Mouse (Mus musculus) 3T3-L1 (cell line): ENCODE results near the gene Dock6.
"Not testable (repeated sequence)": the region's sequence is repeated elsewhere in the genome, so short reads cannot be mapped to it uniquely, and the experiment has no call there.

Experiments
- DNase-seq: peaks from one replicate; pipeline ENCODE4 v3.0.0-alpha.2; 2015; ENCODE audit warnings: low read depth, low spot score

Dock6 gene

DNA sequence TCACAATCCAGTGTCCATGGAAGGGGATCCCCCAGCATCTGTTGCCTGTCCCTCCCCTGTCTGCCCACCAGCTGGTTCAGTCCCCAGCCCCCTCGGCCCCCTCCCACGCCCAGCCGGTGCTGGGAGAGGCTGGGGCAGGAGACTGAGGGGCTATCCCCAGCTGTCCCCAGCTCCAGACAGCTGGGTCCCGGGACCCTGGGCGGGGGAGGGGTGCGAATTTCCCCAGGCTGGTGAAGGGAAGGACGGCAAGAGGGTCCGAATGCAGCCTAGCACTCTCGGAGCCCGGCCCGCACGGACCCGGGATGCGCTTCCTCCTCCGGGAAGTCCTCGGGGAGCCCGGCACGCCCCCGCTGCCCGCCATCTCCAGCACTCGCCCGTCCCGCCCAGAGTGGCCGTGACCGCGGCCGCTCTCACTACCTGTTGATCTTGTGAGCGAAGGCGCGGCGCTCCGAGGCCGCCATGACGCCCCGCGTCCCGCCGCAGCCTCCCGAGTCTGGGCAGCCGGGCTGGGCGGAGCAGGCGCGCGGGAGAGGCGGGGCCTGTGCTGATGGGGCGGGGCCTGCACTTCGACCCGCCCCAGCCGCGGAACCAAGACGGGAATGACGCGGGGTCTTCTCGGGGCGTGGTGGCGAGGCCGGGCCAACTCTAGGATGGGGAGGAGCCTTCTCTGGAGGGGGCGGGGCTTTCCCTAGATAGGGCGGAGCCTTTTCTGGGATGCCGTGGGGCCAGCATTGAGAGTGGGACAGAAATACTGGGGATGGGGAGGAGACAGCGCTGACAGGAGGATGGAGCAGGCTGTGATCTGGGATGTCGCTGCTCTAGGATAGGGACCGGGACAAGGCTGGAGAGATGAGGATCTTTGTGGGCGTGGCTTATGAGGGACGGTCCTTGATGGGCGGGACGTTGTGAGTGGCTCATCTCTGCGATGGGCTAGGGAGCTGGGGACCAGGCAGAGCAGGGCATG, at the start of gene Dock6:
Gene Dock6, minus strand, starts transcription at position 508 of the 964 bp plus-strand sequence.
- DNase-seq: peak; percentile 80

DNA sequence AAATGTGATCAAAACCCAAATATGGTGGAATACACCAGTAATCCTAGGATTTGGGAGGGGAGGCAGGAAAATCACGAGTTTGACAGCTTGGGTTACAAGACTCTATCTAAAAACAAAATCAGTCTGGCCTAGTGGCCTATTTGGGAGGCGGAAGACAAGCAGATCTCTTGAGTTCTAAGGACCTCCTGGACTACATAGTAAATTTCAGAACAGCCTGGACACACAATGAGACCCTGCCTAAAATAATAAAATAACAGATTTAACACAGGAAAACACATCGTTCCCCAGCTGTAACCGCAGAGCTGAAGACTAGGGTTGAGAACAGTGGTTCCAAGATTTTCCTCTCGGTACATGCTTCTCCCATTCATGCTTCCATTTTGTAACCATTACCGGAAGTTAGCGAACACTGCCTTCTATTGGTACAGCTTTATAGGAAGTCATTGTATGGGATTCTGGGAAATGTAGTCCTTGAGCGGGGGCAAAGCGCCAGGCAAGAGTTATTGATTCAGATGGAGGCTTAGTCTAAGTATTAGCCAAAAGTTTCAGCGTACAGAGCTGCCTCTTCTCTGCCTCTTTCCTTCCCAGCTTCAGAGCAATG, 48.9 kb upstream of the Dock6 start:
- peak; percentile 92 for DNase-seq

DNA sequence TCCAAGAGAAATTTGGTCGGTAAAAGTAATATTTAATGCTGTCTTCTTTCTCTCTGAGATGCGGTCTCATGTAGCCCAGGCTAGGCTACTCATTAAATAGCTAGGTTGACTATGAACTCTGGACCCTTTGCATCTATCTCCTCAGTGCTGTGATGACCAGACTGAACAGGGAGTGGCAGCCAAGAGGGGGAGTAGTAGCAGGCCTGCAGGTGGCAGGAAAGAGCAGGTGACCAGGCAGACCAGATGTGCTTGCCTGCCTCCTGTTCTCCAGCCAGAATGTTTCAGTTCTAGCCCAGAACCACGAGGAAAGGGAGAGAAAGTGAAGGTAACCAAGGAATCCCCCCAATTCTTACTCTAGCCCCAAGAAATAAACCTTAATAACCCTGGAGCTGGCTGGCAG, 36.8 kb upstream of the Dock6 start:
- peak; percentile 9 for DNase-seq

GRCm38 (mm10) chr9:21876601-21877000, 24.2 kb upstream of the Dock6 start:
- peak; percentile 13 for DNase-seq

DNA sequence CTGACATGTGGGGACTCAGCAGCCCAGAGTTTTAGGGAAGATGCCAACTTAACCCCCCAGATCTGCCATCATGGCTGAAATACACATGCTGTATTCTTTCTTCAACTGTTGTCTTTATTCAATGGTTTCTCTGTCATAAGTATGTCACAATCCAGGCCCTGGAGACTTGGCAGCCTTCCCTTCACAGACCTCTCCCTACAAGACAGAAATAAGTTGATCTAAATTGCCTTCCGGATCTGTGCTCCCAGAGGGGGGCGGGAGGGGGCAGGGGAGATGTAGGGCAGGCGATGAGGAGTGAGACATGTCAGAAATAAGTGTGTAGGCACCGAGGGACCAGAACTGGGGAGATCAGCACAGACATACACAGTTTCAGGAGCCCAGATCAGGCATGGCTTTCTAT, 19.8 kb upstream of the Dock6 start:
- no peak for DNase-seq

- DNase-seq: peak; percentile 63
Measured at GRCm38 (mm10) chr9:21870879-21871524, 18.6 kb upstream of the Dock6 start.

- DNase-seq: peak; percentile 46
Measured at GRCm38 (mm10) chr9:21869290-21869689, 16.9 kb upstream of the Dock6 start.

- DNase-seq: no peak
Measured at GRCm38 (mm10) chr9:21867726-21868125, 15.3 kb upstream of the Dock6 start.

- DNase-seq: no peak
Measured at GRCm38 (mm10) chr9:21866641-21867040, 14.2 kb upstream of the Dock6 start.

DNA sequence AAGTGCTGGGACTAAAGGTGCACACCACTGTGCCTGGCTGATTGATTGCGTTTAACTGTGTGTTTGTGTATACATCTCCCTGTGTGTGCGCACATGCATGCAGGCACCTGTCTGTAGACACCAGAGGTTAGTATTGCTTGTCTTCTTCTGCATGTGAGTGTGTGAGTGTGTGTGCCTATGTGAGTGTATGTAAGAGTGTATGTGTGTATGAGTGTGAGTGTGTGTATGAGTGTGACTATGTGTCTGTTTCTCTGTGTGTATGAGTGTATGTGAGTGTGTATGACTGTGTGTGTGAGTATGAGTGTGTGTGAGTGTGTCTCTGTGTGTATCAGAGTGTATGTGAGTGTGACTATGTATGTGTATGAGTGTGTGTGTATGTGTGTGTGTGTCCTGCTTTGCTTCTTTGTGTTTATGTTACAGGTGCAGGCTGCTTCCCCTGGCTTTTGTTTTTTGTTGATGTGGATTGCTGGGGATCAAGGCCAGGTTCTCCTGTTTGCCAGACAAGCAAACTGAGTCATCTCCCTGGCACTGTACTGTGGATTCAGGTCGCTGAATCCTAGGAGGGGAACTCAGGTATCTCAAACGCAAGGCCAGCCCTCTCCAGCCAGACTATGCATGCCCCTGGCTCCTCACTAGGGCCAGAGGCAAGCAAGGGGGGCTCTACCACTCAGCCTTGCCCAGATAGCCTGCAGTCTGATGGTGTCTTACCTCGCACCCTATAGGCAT, 13.4 kb upstream of the Dock6 start:
- no peak for DNase-seq

- no peak for DNase-seq
Measured at GRCm38 (mm10) chr9:21862181-21862580, 9.7 kb upstream of the Dock6 start.

- DNase-seq: not testable (repeated sequence)
Measured at GRCm38 (mm10) chr9:21860349-21860748, 7.9 kb upstream of the Dock6 start.

GRCm38 (mm10) chr9:21859606-21860005, 7.2 kb upstream of the Dock6 start:
- DNase-seq: peak; percentile 32

- no peak for DNase-seq
Measured at GRCm38 (mm10) chr9:21858084-21858483, 5.6 kb upstream of the Dock6 start.

DNA sequence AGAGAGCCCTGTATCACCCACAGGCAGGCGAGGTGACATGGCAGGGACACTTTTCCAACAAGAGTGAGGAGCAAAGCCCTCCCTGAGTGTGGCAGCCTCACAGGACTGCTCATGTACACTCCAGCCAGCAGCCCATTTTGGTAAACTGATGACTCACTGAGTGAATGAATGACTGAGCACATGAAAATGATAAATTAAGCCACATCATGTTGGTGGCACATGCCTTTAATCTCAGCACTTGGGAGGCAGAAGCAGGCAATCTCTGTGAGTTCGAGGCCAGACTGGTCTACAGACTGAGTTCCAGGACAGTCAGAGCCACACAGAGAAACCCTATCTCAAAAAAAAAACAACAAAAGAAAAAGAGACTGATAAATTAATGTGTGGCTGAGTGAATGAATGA, 5.1 kb upstream of the Dock6 start:
- DNase-seq: no peak

DNA sequence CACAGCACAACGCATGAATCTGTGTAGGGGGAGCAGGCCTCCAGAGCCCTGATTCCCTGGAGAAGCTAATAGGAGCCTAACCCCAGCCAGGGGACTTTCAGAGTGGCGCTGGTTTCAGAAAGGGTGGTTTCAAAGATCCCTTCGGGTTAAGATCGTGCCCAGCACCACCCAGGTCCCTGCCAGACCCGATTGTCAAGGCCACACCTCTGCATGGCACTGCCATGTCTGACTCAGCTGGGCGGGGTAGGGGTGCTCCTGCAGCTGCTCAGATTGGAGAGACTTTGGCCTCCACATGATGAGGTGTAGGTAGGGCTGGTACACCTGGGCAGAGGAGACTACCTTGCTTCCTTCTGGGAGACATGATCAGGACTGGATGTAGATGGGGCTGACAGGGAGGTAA, 2.5 kb upstream of the Dock6 start:
- no peak for DNase-seq

DNA sequence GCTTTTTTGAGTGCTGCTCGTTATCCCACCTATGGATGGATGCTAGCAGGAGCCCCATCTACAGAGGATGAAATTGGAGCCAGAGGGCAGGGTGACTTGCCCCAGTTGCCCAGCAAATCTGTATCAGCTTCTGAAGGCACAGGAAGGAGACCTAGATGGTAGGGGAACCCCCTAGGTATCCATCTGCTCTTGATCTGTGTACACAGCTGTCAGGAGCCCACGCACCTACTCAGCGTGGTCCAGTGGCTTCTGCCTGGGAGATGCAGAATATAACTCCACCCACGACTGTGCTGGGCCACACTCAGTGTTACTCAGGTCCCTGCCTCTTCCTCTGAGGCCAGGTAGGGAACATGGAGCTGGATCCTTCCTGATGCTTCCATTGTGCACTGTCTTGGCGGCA, 1.5 kb upstream of the Dock6 start:
- no peak for DNase-seq

DNA sequence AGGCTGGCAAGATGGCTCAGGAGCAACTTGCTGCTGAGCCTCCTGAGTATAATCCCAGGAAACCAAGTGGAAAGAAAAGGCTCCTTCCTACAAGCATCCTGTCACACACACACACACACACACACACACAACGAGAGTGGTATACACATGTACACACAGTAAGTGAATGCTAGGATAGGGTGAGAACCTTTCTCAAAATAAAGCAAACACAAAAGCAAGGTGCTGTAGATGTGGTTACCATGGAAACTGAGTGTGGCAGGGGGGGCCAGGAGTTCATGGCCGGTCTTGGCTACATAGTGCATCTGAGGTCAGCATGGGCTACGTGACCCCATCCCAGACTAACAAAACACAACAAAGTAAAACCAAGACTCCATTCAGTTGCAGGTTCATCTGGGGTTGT, 1.4 kb downstream of the Dock6 start:
- no peak for DNase-seq

DNA sequence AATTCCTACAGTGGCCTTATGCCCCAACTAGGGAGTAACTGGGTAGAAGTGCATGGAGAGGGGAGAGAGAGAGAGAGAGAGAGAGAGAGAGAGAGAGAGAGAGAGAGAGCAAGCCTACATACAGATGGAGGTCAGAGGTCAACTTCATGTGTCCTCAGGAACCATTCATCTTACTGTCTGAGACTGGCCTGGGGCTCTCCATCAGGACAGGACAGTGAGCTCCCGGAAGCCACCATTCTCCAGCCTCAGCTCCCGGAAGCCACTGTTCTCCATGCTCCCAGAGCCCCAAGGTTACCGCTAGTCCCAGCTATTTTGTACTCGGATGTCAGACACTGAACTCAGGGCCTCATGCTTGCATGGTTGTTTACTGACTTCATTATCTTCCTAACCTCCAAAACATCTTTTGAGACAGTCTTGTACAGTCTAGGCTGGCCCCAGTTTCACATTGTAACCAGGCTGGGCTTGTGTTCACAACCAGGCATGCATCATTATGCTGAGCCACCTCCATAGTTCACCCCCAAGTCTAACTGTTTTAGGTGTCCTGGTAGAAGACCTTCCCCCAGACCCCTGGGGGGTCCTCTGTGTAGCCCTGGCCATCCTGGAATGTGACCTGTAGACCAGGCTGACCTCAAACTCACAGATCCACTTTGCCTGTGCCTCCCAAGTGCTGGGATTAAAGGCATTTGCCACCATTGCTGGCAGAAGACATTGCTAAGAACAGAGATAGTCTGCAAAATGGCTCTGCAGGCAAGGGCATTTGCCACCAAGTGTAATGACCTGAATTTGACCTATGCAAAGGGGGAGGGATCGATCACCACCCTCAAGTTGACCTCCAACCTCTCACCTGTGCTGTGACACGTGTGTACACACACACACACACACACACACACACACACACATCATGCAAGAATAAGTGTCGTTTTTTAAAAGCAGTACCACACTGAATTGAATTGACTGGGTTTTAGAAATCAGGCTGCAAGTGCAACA, 2.5 kb downstream of the Dock6 start:
- no peak for DNase-seq

GRCm38 (mm10) chr9:21847926-21848325, 4.5 kb downstream of the Dock6 start:
- DNase-seq: no peak

GRCm38 (mm10) chr9:21847425-21847824, 5.0 kb downstream of the Dock6 start:
- no peak for DNase-seq
